Mouse (Mus musculus) MEL (cell line): ENCODE results near the gene Mmp23. TPM values are rescaled to one million over a fixed set of nuclear protein-coding genes. Genes with fewer than 3 reads are reported as not detected.

Source experiments
- DNase-seq: peaks from one replicate; pipeline ENCODE4 v3.0.0; 2011; ENCODE audit warnings: low read depth, low spot score
- H3K27ac ChIP-seq: 2 replicates; pipeline ENCODE4 v1.5.1; 2012; ENCODE audit warnings: low read depth, mild to moderate bottlenecking, control low read depth, low read length, moderate library complexity; ENCODE audit not compliant: control insufficient read depth
- H3K27me3 ChIP-seq, 2 experiments: fragments of 150-350 bp in 1 of 2; sonication (generic) in 1 of 2; 2 replicates each; pipeline ENCODE4 v1.6.1; 2012; ENCODE audit warnings: low read length in 2 of 2, mild to moderate bottlenecking in 2 of 2, improper control_type of control experiment in 1 of 2, moderate library complexity in 1 of 2; ENCODE audit not compliant: insufficient read depth in 2 of 2, control insufficient read depth in 1 of 2
- H3K36me3 ChIP-seq, 2 experiments: 2 replicates each; pipeline ENCODE4 v1.6.1; 2012 to 2014; ENCODE audit warnings: low read length in 2 of 2, improper control_type of control experiment in 1 of 2, inconsistent platforms in 1 of 2, mild to moderate bottlenecking in 1 of 2; ENCODE audit not compliant: insufficient read depth in 2 of 2, control insufficient read depth in 1 of 2
- H3K4me1 ChIP-seq, 2 experiments: fragments of 150-350 bp in 1 of 2; sonication (generic) in 1 of 2; 2 replicates each; pipeline ENCODE4 v1.6.1; 2012; ENCODE audit warnings: low read length in 2 of 2, improper control_type of control experiment in 1 of 2, mild to moderate bottlenecking in 1 of 2; ENCODE audit not compliant: insufficient read depth in 2 of 2, control insufficient read depth in 1 of 2
- H3K4me3 ChIP-seq, 2 experiments: fragments of 150-350 bp in 1 of 2; sonication (generic) in 1 of 2; 2 replicates each; pipeline ENCODE4 v1.5.1; 2012; ENCODE audit warnings: low read depth in 2 of 2, low read length in 2 of 2, mild to moderate bottlenecking in 2 of 2, moderate library complexity in 2 of 2, control low read depth in 1 of 2, improper control_type of control experiment in 1 of 2; ENCODE audit not compliant: control insufficient read depth in 1 of 2, insufficient read depth in 1 of 2
- H3K79me2 ChIP-seq: 2 replicates; pipeline ENCODE4 v1.6.1; 2012; ENCODE audit warnings: mild to moderate bottlenecking, low read length, moderate library complexity; ENCODE audit not compliant: control insufficient read depth, poor library complexity, insufficient read depth
- H3K9ac ChIP-seq: 2 replicates; pipeline ENCODE4 v1.6.1; 2012; ENCODE audit warnings: low read depth, mild to moderate bottlenecking, control low read depth, low read length, moderate library complexity; ENCODE audit not compliant: control insufficient read depth, poor library complexity, severe bottlenecking
- H3K9me3 ChIP-seq: fragments of 150-350 bp; sonication (generic); replicated peaks from 2 replicates; pipeline ENCODE4 v1.6.1; 2012; ENCODE audit warnings: mild to moderate bottlenecking, low read length, improper control_type of control experiment, moderate library complexity; ENCODE audit not compliant: insufficient read depth
- BHLHE40 ChIP-seq: IDR thresholded peaks from 2 replicates; pipeline ENCODE4 v1.6.1; 2012; ENCODE audit warnings: low read depth, mild to moderate bottlenecking, inconsistent platforms, low read length, improper control_type of control experiment, borderline replicate concordance
- CTCF ChIP-seq, 3 experiments: IDR thresholded peaks in 2 of 3; conservative IDR thresholded peaks in 1 of 3; 2 replicates each; pipeline ENCODE4 v1.5.1; 2011 to 2012; ENCODE audit warnings: low read length in 3 of 3, low read depth in 2 of 3, mild to moderate bottlenecking in 2 of 3, improper control_type of control experiment in 1 of 3, inconsistent platforms in 1 of 3, mixed read lengths in 1 of 3, moderate library complexity in 1 of 3; ENCODE audit not compliant: control insufficient read depth in 1 of 3, insufficient read depth in 1 of 3, poor library complexity in 1 of 3, severe bottlenecking in 1 of 3
- E2F4 ChIP-seq: IDR thresholded peaks from 2 replicates; pipeline ENCODE4 v1.6.1; 2011; ENCODE audit warnings: low read depth, low read length, improper control_type of control experiment, borderline replicate concordance
- ELF1 ChIP-seq: IDR thresholded peaks from 2 replicates; pipeline ENCODE4 v1.6.1; 2014; ENCODE audit warnings: low read depth, mild to moderate bottlenecking, inconsistent platforms, low read length, improper control_type of control experiment, moderate library complexity
- EP300 ChIP-seq, 2 experiments: IDR thresholded peaks; 2 replicates each; pipeline ENCODE4 v1.6.1; 2011; ENCODE audit warnings: improper control_type of control experiment in 2 of 2, low read length in 2 of 2, low read depth in 1 of 2, mild to moderate bottlenecking in 1 of 2
- GATA1 ChIP-seq: IDR thresholded peaks from 2 replicates; pipeline ENCODE4 v1.6.1; 2011; ENCODE audit warnings: low read depth, low read length, improper control_type of control experiment
- JUND ChIP-seq: IDR thresholded peaks from 2 replicates; pipeline ENCODE4 v1.6.1; 2011; ENCODE audit warnings: low read depth, mild to moderate bottlenecking, improper control_type of control experiment, low read length
- MAX ChIP-seq: IDR thresholded peaks from 2 replicates; pipeline ENCODE4 v1.6.1; 2011; ENCODE audit warnings: low read length, improper control_type of control experiment
- MAZ ChIP-seq: IDR thresholded peaks from 2 replicates; pipeline ENCODE4 v1.6.1; 2012; ENCODE audit warnings: low read depth, mild to moderate bottlenecking, inconsistent platforms, low read length, improper control_type of control experiment
- MEF2A ChIP-seq: IDR thresholded peaks from 2 replicates; pipeline ENCODE4 v1.6.1; 2014; ENCODE audit warnings: low read depth, mild to moderate bottlenecking, inconsistent platforms, low read length, improper control_type of control experiment; ENCODE audit not compliant: poor library complexity, insufficient replicate concordance, severe bottlenecking; ENCODE audit errors: extremely low read depth
- MXI1 ChIP-seq: IDR thresholded peaks from 2 replicates; pipeline ENCODE4 v1.6.1; 2011; ENCODE audit warnings: mild to moderate bottlenecking, low read depth, low read length, improper control_type of control experiment
- MYB ChIP-seq: IDR thresholded peaks from 2 replicates; pipeline ENCODE4 v1.6.1; 2011; ENCODE audit warnings: mild to moderate bottlenecking, low read depth, low read length, improper control_type of control experiment
- MYC ChIP-seq: IDR thresholded peaks from 2 replicates; pipeline ENCODE4 v1.6.1; 2011; ENCODE audit warnings: low read depth, mild to moderate bottlenecking, low read length, improper control_type of control experiment, moderate library complexity
- NELFE ChIP-seq: IDR thresholded peaks from 2 replicates; pipeline ENCODE4 v1.6.1; 2011; ENCODE audit warnings: low read depth, low read length, improper control_type of control experiment
- POLR2A ChIP-seq, 2 experiments: IDR thresholded peaks; 2 replicates each; pipeline ENCODE4 v1.6.1; 2011 to 2012; ENCODE audit warnings: low read length in 2 of 2, mild to moderate bottlenecking in 2 of 2, control low read depth in 1 of 2, improper control_type of control experiment in 1 of 2, low read depth in 1 of 2, moderate library complexity in 1 of 2; ENCODE audit not compliant: control insufficient read depth in 1 of 2, insufficient read depth in 1 of 2, poor library complexity in 1 of 2
- POLR2AphosphoS2 ChIP-seq: IDR thresholded peaks from 2 replicates; pipeline ENCODE4 v1.6.1; 2011; ENCODE audit warnings: low read length, improper control_type of control experiment
- POLR2AphosphoS5 ChIP-seq: IDR thresholded peaks from 2 replicates; pipeline ENCODE4 v1.6.1; 2012; ENCODE audit warnings: low read depth, borderline replicate concordance, mild to moderate bottlenecking, inconsistent platforms, low read length, moderate library complexity, mixed read lengths
- RAD21 ChIP-seq: IDR thresholded peaks from 2 replicates; pipeline ENCODE4 v1.6.1; 2011; ENCODE audit warnings: mild to moderate bottlenecking, low read depth, low read length, improper control_type of control experiment
- SIN3A ChIP-seq: IDR thresholded peaks from 2 replicates; pipeline ENCODE4 v1.6.1; 2012; ENCODE audit warnings: low read length, improper control_type of control experiment, inconsistent platforms
- SMC3 ChIP-seq: IDR thresholded peaks from 2 replicates; pipeline ENCODE4 v1.6.1; 2011; ENCODE audit warnings: low read depth, low read length, improper control_type of control experiment
- TAL1 ChIP-seq: IDR thresholded peaks from 2 replicates; pipeline ENCODE4 v1.6.1; 2012; ENCODE audit warnings: mild to moderate bottlenecking, inconsistent platforms, low read length, moderate library complexity, mixed read lengths
- USF1 ChIP-seq: IDR thresholded peaks from 2 replicates; pipeline ENCODE4 v1.6.1; 2014; ENCODE audit warnings: low read depth, mild to moderate bottlenecking, inconsistent platforms, low read length, improper control_type of control experiment, moderate library complexity
- USF2 ChIP-seq, 2 experiments: IDR thresholded peaks; 2 replicates each; pipeline ENCODE4 v1.6.1; 2011 to 2012; ENCODE audit warnings: improper control_type of control experiment in 2 of 2, low read length in 2 of 2, borderline replicate concordance in 1 of 2, inconsistent platforms in 1 of 2, low read depth in 1 of 2, mild to moderate bottlenecking in 1 of 2; ENCODE audit not compliant: insufficient read depth in 1 of 2
- ZKSCAN1 ChIP-seq: IDR thresholded peaks from 2 replicates; pipeline ENCODE4 v1.6.1; 2012; ENCODE audit warnings: low read depth, mild to moderate bottlenecking, inconsistent platforms, low read length, improper control_type of control experiment, moderate library complexity
- ZMIZ1 ChIP-seq: IDR thresholded peaks from 2 replicates; pipeline ENCODE4 v1.6.1; 2012; ENCODE audit warnings: low read depth, mild to moderate bottlenecking, inconsistent platforms, low read length, improper control_type of control experiment, moderate library complexity
- ZNF384 ChIP-seq: IDR thresholded peaks from 2 replicates; pipeline ENCODE4 v1.6.1; 2012; ENCODE audit warnings: low read depth, mild to moderate bottlenecking, inconsistent platforms, low read length, improper control_type of control experiment
- polyA plus RNA-seq, 2 experiments: library from polyadenylated mRNA; stranded (reverse) in 1 of 2; unstranded in 1 of 2; fragments of >175 nt in 1 of 2; fragments of >200 nt in 1 of 2; gene quantifications; 2 replicates each; pipeline versions ENCODE4 v1.2.1 to v1.2.4; 2012; ENCODE audit warnings: low replicate concordance in 2 of 2, low read depth in 1 of 2; ENCODE audit not compliant: insufficient read length in 2 of 2, insufficient read depth in 1 of 2, missing spikeins in 1 of 2
- total RNA-seq: library from RNA; depleted of rRNA; stranded (reverse); fragments of 300-350 nt; gene quantifications from 2 replicates; pipeline ENCODE4 v1.2.3, GENCODE M21; 2012

The Mmp23 gene
- total and polyA plus RNA-seq, 3 experiments, result 1.6 to 2.4 TPM; not detected in 1

DNA sequence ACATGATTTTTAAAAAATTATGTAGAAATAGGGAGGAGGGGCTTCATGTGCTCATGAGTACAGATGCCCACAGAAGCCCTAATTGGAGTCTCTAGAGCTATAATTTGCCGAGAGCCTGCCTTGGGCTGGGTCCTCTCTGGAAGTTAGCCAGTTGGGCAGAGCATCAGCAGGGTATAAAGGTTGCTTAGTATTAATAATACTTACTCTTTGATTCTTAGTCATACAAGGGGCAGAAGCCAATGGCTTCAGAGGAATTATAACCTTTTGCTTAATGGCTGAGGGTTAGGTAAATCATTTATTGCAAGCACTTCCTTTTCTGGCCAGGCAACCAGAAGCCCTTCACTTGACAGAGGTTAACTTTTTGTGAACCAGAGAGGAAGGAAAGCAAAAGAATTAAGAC, 9.7 kb downstream of the Mmp23 start:
- no peaks in the 10 kb centered on the region for H3K79me2 ChIP-seq
- TF ChIP-seq TAL1 (no peak), SMC3 (no peak), MXI1 (no peak), BHLHE40 (no peak), ZKSCAN1 (no peak), GATA1 (no peak), NELFE (no peak), MEF2A (no peak), POLR2A (IDR thresholded peaks at IDR 0.05; ENCODE audit: control insufficient read depth in 1 of 2, insufficient read depth in 1 of 2, low read depth in 1 of 2, low read length in 2 of 2, poor library complexity in 1 of 2) (no peak), CTCF (IDR thresholded peaks at IDR 0.05 in 2 of 3, conservative IDR thresholded peaks at IDR 0.05 in 1 of 3; ENCODE audit: control insufficient read depth in 1 of 3, insufficient read depth in 1 of 3, low read depth in 2 of 3, low read length in 3 of 3, poor library complexity in 1 of 3, severe bottlenecking in 1 of 3) (no peak), MYB (no peak), SIN3A (no peak), MAX (no peak), ELF1 (no peak), POLR2AphosphoS2 (no peak)
- TF ChIP-seq, all 39 proteins: peak for 0
- no peaks in the 10 kb centered on the region for H3K9me3 ChIP-seq
- H3K27ac ChIP-seq, result no peak overlapping the region
- no peak overlapping the region for H3K4me3 ChIP-seq
- no peaks in the 10 kb centered on the region for H3K27me3 ChIP-seq
- no peak overlapping the region for H3K9ac ChIP-seq
- no peak for DNase-seq
- no peaks in the 10 kb centered on the region for H3K4me1 ChIP-seq
- H3K36me3 ChIP-seq, result peaks cover 0 to 20% of the 10 kb centered on the region in 2 experiments; a peak in 2 of 4 replicates

DNA sequence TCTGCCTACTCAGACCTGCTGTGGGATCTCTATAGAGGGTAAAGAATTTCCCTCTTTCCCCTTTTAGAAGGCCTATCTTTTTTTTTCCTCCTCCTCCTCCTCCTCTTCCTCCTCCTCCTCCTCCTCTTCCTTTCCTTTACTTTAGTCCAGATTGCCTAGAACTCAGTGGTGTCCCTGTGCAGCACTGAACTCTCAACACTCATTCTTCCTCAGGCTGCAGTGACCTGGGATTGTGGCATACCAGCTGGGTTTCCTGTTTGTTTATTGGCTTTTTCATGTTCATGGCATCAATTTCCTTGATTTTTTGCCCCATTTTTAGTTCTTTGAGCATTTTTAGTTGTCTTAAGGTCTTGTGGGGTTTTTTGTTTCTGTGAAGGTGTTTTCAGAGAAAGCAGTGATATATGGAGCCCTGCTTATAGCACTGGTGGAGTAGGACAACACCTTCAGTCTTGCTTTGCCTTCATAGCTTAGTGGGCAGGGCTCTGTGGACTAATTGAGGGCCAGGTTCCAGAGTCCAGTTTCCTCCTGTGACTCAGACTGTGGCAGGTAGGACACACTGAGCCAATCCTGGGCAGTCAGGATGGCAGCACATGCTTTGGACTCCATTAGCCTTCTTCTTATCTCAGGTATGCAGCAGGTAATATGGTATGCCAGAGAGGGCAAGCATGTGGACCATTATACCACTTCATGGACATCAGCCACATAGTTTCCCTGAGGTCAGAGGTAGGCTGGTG, 17.3 kb downstream of the Mmp23 start:
- Histone ChIP-seq H3K9ac (no peak overlapping the region), H3K4me1 (no peaks in the 10 kb centered on the region), H3K36me3 (peaks cover 0 to 43% of the 10 kb centered on the region in 2 experiments; a peak in 2 of 4 replicates), H3K4me3 (no peak overlapping the region), H3K9me3 (no peaks in the 10 kb centered on the region), H3K27me3 (no peaks in the 10 kb centered on the region), H3K79me2 (no peaks in the 10 kb centered on the region), H3K27ac (no peak overlapping the region)
- TF ChIP-seq ZNF384 (no peak), POLR2AphosphoS2 (no peak), ZMIZ1 (no peak), EP300 (IDR thresholded peaks at IDR 0.05; ENCODE audit: low read depth in 1 of 2, low read length in 2 of 2) (no peak), MXI1 (no peak), USF2 (IDR thresholded peaks at IDR 0.05; ENCODE audit: borderline replicate concordance in 1 of 2, insufficient read depth in 1 of 2, low read depth in 1 of 2, low read length in 2 of 2) (no peak), E2F4 (no peak), SIN3A (no peak), RAD21 (no peak), JUND (no peak), USF1 (no peak), POLR2AphosphoS5 (no peak), MEF2A (no peak), MAZ (no peak), MYC (no peak)
- DNase-seq, result no peak
